Mouse (Mus musculus) cerebellum, adult (tissue): ENCODE measurements at regions not wholly inside any gene's neighbourhood (a gene's known extent, or its start where the extent isn't known, plus 50 kb on each side); places are given as distances from the start of the nearest gene placed in this dataset.
"Not testable (repeated sequence)": the region's sequence is repeated elsewhere in the genome, so short reads cannot be mapped to it uniquely, and the experiment has no call there.

ENCODE experiments used
- ATAC-seq: cut with Nextera tagmentation; 2 replicates; pipeline ENCODE4 v1.9.2; 2017; ENCODE audit warnings: mild to moderate bottlenecking, moderate library complexity, mixed read lengths; ENCODE audit not compliant: insufficient number of reproducible peaks, low FRiP score, low TSS enrichment

DNA sequence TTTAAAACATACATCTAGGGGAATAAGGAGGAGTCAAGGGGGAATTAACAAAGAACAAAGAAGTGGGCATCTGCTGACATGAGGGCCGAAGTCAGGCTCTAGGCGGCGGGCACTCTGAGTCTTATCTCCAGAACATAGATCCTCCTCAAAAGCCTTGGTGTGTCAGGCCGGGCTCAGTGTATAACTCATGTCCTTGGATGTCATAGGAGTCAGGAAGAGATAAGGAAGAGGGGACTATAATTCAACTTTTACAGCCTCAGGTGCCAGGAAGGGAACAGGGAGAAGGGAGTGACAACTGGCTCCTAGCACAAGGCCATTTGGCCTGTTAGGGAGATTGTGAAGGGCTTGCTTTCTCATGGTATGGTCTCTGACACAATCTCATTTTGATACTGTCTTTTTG, 185.9 kb upstream of the Ube2e2 start:
- ATAC-seq, result not testable (repeated sequence)

DNA sequence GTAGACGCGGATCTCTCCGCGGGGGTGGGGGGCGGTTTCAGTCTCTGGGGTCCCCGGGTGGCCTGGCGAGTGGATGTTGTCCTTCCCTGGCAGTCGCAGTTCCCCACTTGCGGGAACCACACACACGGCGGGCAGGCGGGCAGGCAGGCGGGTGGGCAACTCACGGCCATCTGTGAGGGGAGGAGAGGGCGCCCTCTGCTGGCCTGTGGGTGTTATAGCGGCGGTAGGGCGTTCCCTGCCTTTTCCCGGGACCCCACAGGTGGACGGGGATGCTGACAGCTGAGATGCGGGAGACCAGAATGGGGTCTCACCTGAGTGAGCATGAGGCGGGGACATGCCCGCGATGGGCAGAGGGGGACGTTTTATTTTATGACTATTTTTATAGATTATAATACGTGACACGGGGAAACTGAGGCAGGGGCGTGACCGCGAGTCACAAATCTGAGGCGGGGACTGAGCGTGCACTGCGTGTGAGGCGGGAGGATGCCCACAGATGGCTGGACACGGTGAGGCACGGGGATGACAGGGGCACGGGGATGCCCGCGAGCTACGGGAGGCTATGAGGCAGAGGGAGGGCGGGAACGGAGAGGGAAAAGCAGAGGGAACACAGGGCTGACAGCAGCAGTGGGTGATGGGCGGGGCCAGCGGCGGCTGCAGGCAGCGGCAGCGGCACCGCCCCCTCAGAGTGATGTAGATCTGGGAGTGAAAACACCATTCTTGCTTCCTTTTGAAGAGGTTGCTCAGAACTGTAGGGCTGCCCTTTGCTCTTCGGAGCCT, 148.1 kb upstream of the Ube2e2 start:
- ATAC-seq, result peak; percentile 39

DNA sequence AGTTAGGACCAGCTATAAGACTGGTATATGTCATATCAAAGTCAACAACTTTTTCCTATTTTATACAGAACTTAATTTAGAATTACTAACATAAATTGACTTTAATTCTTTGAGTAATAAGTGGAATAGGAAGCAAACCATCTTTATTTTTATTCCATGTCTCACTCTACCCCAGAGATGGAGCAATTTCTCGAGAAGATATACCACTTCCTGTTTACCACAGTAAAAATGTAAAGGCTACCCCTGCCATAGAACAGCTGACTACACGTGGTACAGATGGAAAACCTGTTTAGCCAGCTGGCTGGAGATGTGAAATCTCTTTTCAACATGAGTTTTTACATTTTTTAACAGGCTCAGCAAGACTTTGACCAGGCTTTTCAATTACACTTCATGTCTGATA, 126.0 kb upstream of the Ube2e2 start:
- no peak for ATAC-seq

DNA sequence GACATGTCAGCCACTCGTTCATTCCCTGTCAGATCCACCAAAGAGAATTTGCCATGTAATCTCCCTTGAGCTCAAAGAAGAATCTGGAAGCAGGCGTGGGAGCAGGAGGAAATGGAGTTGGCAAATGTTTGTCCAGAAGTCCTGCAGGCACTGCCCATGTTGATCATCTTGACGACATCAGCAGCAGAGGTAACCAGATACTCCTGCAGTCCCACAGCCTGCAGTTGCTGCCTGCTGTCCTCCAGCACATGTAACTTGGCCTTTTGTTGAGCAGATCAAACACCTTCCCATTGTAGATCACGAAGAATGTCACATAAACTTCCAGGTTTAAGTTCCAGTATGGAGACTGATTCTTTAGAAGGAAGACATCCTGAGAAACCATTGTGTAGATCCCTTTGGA, 121.3 kb upstream of the Ube2e2 start:
- no peak for ATAC-seq

DNA sequence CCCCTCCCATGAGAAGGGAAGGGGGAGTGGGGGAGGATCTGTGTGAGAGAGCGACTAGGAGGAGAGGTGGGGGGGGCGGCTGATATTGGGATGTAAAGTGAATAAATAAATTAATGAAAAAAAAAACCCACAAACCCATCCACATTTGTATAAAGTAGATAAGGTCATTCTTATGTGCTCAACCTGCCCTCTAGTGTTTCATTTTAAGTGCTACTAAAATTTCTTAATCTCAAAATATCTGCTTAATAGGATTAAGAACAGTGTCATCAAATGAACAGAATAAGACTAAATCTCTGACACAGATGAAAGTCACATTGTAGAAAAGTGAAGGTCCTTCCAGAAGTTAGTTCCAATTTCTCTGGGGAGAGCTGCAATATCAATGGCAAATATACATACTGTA, 119.5 kb upstream of the Ube2e2 start:
- ATAC-seq, result not testable (repeated sequence)

DNA sequence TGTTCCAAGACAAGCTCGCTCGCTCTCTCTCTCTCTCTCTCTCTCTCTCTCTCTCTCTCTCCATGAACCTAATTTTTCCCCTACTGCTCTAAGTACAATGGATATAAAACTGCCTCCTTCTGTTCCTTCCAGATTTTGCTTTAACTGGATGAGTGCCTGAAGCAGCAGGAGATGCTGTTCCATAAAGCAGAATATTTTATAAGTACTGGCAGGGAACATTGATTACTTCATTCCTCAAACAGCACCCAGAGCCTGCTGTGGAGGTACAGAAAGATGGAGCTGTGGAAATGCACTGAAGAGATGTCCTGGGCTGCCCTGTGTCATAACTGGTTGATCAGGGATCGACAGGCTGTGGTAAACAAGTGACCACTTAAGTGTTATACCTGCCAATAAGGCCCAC, 89.8 kb upstream of the Ube2e2 start:
- ATAC-seq, result no peak

DNA sequence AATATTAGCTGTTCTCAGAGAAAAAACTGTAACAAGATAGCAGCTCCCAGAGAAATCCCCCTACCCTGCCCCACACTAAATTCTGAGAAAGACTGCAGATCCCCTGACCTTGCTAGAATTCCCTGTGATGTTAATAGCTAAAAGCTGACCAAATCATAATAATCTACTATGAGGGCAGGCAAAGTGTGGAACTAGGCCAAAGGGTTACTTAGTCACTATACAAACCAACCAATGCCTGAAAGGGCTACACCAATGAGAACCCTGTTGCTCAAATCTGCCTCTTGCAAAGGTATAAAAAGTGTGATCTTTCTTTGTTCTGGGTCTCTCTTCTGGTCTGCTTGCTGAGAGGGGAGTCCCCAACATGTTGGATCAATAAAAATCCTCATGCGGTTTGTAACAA, 69.8 kb upstream of the Ube2e2 start:
- ATAC-seq, result no peak

DNA sequence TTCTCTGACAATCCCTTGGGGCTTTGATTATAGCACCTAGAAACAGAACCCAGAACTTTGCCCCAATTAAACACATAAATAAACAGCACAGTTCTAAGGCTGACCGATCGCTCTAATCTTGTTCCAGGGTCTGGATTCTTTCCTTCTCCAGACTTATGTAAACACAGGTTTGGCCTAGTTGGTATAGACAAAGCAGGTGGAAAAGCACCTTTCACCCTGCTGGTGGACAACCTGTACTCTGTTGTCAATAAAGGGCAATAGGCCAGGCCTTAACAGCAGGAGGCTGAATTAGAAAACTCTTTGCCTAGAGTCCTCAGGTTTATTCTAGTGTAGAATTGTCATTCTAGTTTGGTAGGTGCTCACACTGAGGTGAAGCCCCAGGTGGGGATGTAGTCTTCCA, 69.2 kb upstream of the Ube2e2 start:
- ATAC-seq, result no peak
